Mouse (Mus musculus) stomach, postnatal 0 days (tissue): ENCODE results near the gene Myh15. TPM values are rescaled to one million over a fixed set of nuclear protein-coding genes. Genes with fewer than 3 reads are reported as not detected.
"Not testable (repeated sequence)": the region's sequence is repeated elsewhere in the genome, so short reads cannot be mapped to it uniquely, and the experiment has no call there.

Experiments used
- ATAC-seq: fragments of 200-750 bp; cut with Nextera tagmentation; 2 replicates; pipeline ENCODE4 v1.8.0; 2017; ENCODE audit not compliant: low FRiP score, low TSS enrichment
- DNase-seq: peaks from one replicate; pipeline ENCODE4 v3.0.0-alpha.2; 2016; ENCODE audit warnings: low spot score
- H3K27ac ChIP-seq: fragments of 300-500 bp; sonication (generic); replicated peaks from 2 replicates; pipeline ENCODE4 v1.5.1; 2014; ENCODE audit warnings: mild to moderate bottlenecking, control low read depth
- H3K27me3 ChIP-seq: fragments of 300-500 bp; sonication (generic); 2 replicates; pipeline ENCODE4 v1.6.1; 2014; ENCODE audit warnings: low read length; ENCODE audit not compliant: control insufficient read depth, insufficient read depth
- H3K36me3 ChIP-seq: fragments of 300-500 bp; sonication (generic); 2 replicates; pipeline ENCODE4 v1.6.1; 2014; ENCODE audit warnings: low read length, mixed read lengths; ENCODE audit not compliant: control insufficient read depth, insufficient read depth
- H3K4me1 ChIP-seq: fragments of 300-500 bp; sonication (generic); replicated peaks from 2 replicates; pipeline ENCODE4 v1.6.1; 2014; ENCODE audit warnings: antibody characterized with exemption; ENCODE audit not compliant: control insufficient read depth, insufficient read depth
- H3K4me2 ChIP-seq: fragments of 300-500 bp; sonication (generic); replicated peaks from 2 replicates; pipeline ENCODE4 v1.6.1; 2014; ENCODE audit warnings: low read depth, mild to moderate bottlenecking, control low read depth, moderate library complexity
- H3K4me3 ChIP-seq: fragments of 300-500 bp; sonication (generic); 2 replicates; pipeline ENCODE4 v1.5.1; 2014; ENCODE audit warnings: low read depth, low read length, control low read depth
- H3K9ac ChIP-seq: fragments of 300-500 bp; sonication (generic); 2 replicates; pipeline ENCODE4 v1.6.1; 2014; ENCODE audit warnings: mild to moderate bottlenecking, low read length, control low read depth, mixed read lengths
- H3K9me3 ChIP-seq: fragments of 300-500 bp; sonication (generic); 2 replicates; pipeline ENCODE4 v1.6.1; 2016; ENCODE audit warnings: low read length; ENCODE audit not compliant: control insufficient read depth
- CTCF ChIP-seq: IDR thresholded peaks from 2 replicates; pipeline ENCODE4 v1.5.1; 2016; ENCODE audit warnings: antibody characterized with exemption, low read depth, mild to moderate bottlenecking, moderate library complexity
- EP300 ChIP-seq: optimal IDR thresholded peaks from 2 replicates; pipeline ENCODE3; 2016; ENCODE audit warnings: antibody characterized with exemption
- WGBS: fragments of 180-500 bp; shearing (Covaris S2); extraction: QIAGEN DNeasy Blood & Tissue Kit; methylation state at CpG from one replicate; pipeline ENCODE4 v1.1.7; 2014; 5-methylcytosine and 5-hydroxymethylcytosine counted together
- polyA plus RNA-seq: library from polyadenylated mRNA; unstranded; fragments of >200 nt; fragmentation: Nextera tagmentation; extraction: Ambion mirVana; gene quantifications from 2 replicates; pipeline ENCODE4 v1.2.1, GENCODE M21; 2015

The Myh15 gene
- polyA plus RNA-seq, 1 experiment from 2014 or later = not detected

GRCm38 (mm10) chr16:49197951-49198350 lies 140.7 kb downstream of the Myh15 start:
- no peaks in the 10 kb centered on the region for H3K27me3 ChIP-seq
- H3K36me3 ChIP-seq = no peaks in the 10 kb centered on the region
- H3K4me2 ChIP-seq = no peak overlapping the region
- no peaks in the 10 kb centered on the region for H3K4me1 ChIP-seq
- ATAC-seq (no peak), DNase-seq (no peak)
- H3K27ac ChIP-seq = no peak overlapping the region
- TF ChIP-seq EP300 = no peak
- TF ChIP-seq CTCF = no peak
- no peak overlapping the region for H3K9ac ChIP-seq
- WGBS = 28% methylated on average over 3 of the region's 3 CpGs
- H3K9me3 ChIP-seq = no peaks in the 10 kb centered on the region
- H3K4me3 ChIP-seq = no peak overlapping the region

DNA sequence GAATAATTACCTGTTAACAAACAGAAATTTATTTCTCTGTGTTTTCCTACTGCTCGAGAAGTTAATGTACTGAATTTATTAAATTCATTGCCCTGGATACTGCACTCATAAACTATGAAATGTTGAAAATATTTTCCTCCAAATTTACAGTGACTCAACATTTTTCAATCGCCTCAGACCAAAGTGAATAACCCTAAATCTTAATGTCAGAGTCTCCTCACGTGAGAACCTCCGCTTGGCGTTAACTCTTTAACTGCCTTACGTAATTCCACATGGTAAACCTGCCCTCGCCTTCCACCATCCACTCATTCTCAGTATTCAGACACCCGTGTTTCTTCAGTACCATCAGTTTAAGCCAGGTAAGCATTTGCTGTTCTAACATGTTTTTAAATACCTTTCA lies 166.4 kb downstream of the Myh15 start:
- 62% methylated on average over 8 of the region's 8 CpGs for WGBS
- Histone ChIP-seq H3K27me3 (no peaks in the 10 kb centered on the region), H3K4me1 (no peaks in the 10 kb centered on the region), H3K36me3 (no peaks in the 10 kb centered on the region), H3K27ac (no peak overlapping the region), H3K4me3 (no peak overlapping the region), H3K9ac (no peak overlapping the region), H3K4me2 (no peak overlapping the region), H3K9me3 (no peaks in the 10 kb centered on the region)
- ATAC-seq (no peak), DNase-seq (no peak)
- TF ChIP-seq EP300 (no peak), CTCF (no peak)

DNA sequence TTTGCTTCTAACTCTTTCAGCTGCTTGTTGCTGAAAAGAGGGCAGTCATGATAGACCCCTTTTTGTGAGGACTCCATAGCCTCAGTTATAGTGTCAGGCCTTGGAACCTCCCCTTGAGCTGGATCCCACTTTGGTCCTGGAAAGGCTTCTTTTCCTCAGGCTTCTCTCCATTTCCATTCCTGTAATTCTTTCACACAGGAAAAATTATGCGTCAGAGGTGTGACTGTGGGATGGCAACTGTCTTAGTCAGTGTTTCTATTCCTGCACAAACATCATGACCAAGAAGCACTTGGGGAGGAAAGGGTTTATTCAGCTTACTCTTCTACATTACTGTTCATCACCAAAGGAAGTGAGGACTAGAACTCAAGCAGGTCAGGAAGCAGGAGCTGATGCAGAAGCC lies 186.2 kb downstream of the Myh15 start:
- not testable (repeated sequence) for ATAC-seq
- WGBS = 91% methylated on average over 1 of the region's 1 CpGs

More for the DNA sequence above, 186.2 kb downstream of the Myh15 start:
- H3K4me1 ChIP-seq, H3K4me3 ChIP-seq, H3K9me3 ChIP-seq, DNase-seq, H3K27ac ChIP-seq, H3K36me3 ChIP-seq, H3K27me3 ChIP-seq, H3K9ac ChIP-seq, H3K4me2 ChIP-seq: not testable (repeated sequence)

Other genes starting within 250 kb of the Myh15 start
- gene Retnlb, start 240.6 kb upstream of the Myh15 start, polyA plus RNA-seq = not detected in 2 replicates
- not detected in 2 replicates for gene Retnla, start 214.9 kb upstream of the Myh15 start, polyA plus RNA-seq
- 1.2 and 1.3 TPM in 2 replicates for gene Retnlg, start 184.9 kb upstream of the Myh15 start, polyA plus RNA-seq
- 4.2 and 4.4 TPM in 2 replicates for gene Dzip3, start 63.3 kb upstream of the Myh15 start, polyA plus RNA-seq
- 4.8 and 5.5 TPM in 2 replicates for gene Cip2a, start 63.3 kb upstream of the Myh15 start, polyA plus RNA-seq